Mouse (Mus musculus): ENCODE data around the gene Cfap74.
"Not testable (repeated sequence)": the region's sequence is repeated elsewhere in the genome, so short reads cannot be mapped to it uniquely, and the experiment has no call there.

Gene Cfap74

DNA sequence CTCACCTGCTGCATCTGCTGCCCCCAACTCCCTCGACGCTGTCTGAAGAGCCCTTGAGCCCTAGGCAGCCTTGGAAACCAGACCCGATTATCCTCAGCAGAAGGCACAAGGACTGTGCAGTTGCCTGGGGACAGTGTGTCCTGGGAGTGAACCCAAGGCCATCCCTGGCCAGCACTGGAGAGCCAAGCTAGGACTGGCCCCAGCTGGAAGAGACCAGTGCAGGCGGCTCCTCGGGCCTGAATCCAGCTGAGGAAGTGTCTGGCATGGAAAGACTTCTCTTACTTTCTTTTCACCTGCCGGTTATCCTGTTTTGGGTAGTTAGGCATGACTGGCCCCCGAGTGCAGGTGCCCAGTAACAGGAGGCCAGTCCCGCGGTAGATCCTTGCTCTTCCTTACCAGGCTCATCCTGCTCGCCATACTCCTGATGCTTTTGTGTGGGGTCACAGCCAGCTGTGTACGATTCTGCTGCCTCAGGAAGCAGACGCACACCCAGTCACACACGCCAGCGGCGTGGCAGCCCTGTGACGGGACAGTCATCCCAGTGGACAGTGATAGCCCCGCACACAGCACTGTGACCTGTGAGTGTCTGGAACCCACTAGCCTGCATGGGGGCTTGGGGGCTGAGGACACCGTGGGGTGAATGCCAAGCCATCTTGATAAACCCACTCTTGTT, 60.7 kb downstream of the Cfap74 start:
- no peak for DNase-seq (ENCODE audit: low spot score)

DNA sequence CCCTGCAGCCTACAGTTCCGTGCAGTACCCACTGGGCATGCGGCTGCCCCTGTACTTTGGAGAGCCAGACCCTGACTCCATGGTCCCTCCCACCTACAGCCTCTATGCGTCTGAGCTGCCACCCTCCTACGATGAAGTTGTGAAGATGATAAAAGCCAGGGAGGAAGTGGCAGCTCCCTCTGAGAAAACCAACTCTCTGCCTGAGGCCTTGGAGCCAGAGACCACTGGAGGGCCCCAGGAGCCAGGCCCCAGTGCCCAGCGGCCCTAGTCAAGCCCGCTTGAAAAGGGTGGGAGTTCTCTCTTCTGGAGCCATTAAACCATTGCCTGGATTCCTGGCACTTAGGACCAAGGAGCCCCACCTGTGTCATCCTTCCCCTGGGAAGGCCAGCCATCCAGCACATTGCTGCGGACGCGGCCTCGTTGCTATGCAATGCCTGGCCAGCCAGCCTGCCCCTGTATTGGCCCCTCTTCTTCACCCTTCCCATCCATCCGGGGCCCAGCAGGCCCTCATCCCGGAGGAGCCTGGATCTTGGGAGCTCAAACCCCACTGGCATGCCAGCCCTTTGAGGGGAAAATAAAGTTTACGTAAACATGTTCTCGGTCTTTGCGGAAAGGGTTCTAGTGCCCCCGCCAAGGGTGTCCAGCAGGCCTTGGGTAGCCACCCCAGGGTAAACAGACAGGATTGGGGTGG, 61.4 kb downstream of the Cfap74 start:
- no peak for DNase-seq (ENCODE audit: low spot score)

DNA sequence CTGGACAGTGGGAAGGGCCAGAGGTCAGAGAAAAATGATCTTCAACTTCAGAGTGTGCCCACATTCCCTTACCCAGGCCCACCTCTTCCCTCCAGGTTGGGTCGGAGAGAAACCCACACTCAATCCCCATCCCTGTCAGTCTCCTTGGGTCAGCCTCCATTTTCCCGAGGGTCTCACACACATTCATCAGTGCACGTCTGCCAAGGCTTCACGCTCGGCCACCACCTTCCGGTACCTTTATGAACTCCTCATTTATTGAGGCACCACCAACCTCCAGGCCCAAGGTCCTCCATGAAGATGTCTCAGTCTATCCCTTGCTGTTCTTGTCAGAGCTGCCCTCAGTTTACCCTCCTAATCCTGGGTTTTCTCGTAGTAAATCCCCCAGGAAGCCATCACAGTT, 62.0 kb downstream of the Cfap74 start:
- DNase-seq (ENCODE audit: low spot score), result no peak

DNA sequence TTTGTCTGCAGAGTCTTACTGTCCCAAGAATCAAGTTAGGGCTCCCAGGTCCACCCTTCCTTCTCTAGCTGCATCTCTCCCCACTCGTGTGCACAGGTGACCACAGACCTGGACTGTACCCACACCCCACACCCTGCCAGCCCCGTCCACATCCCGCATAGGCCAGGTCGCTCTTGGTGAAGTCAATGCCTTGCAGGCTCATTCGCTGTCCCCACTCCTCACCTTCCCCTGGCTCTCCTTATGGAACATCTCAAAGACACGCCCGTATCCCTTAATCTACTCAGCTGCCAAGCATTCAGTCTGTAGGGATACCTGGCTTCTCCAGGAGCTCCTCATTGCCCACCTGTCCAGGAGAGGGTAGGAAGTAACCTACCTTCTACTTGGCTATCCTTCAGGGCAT, 62.4 kb downstream of the Cfap74 start:
- no peak for DNase-seq (ENCODE audit: low spot score)

- no peak for DNase-seq (ENCODE audit: low spot score)
Observed at GRCm38 (mm10) chr4:155472716-155473290, 63.8 kb downstream of the Cfap74 start.

DNA sequence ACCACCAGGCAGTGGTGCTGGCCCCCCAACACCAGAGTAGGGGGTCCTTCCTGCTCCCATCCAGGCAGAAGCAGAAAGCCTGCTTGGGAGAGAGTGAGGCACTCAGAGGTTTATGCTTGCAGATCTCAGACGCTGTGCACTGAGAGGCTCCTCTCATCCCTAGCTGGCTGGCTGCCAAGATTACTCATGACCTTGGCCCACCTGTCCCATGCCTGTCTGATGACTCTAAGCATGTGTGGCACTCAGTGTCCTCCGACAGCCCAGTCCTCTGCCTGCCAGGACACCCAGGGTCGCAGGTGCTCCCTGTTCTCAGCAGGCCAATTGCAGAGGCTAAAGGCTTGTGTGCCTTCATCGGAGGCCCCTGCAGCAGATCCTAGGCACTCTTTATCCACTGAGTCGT, 64.3 kb downstream of the Cfap74 start:
- no peak for DNase-seq (ENCODE audit: low spot score)

DNA sequence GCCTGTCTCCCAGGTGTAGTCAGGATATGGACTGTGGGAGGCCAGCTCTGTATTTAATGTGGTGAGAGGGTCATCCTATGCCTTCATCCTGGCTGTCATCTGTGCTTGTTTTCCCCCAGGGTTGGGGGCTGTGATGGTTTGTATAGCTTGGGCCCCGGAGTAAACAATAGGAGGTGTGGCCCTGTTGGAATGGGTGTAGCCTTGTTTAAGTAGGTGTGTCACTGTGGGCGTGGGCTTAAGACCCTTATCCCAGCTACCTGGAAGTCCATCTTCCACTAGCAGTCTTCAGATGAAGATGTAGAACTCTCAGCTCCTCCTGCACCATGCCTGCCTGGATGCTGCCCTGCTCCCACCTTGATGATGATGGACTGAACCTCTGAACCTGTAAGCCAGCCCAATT, 64.8 kb downstream of the Cfap74 start:
- not testable (repeated sequence) for DNase-seq (ENCODE audit: low spot score)

DNA sequence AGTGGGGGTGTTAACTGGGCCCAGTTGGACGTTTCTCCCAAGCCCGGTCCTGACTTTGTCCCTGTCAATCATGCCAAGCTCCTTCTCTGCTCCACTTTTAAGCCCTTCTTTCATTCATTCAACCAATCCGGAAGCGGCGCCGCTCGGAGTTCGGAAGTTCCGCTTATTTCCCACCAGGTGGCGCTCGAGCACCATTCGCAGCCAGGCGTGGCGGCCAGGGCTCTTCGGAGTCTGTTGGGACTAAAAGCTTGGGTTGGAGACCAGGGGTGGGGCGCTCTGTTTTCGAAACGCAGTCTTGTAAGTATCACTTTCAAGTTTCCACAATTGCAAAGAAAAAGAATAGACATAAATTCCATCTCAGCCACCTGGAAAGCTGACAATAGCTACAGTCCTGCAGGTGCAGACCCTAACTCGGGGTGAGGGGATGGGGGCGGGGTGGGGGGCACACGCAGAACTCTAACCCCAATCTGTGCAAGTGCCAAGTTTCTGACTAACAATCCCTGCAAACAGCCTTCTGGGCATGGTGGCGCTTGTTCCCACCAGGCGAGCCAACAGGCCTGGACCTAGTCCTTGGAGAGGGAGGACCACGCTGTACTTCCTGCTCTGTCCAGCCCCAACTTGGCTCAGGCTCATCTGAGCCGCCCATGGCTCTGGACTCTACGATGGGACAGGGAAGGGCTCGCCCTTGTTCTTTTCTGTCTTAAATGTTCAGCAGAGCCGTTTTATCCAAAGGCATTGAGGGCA, 72.6 kb downstream of the Cfap74 start:
- peak; percentile 90 for DNase-seq (ENCODE audit: low spot score)

DNA sequence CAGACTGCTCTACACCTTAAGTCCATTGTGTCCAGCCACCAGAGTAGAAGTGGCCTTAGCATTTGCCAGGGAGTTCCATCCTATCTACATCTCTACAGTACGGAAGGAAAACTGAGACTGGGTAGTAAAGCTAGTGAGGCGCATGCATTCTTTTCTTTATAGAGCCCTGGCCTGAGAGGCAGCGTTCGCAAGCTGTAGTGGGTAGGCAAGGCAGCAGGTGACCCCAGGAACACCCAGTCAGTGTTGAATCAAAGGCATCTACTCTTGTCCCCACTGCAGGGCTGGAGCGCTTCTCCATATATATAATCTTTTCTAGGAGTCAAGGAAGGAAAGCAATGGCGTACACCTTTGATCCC, 73.1 kb downstream of the Cfap74 start:
- DNase-seq (ENCODE audit: low spot score), result no peak

GRCm38 (mm10) chr4:155482733-155483540, 73.9 kb downstream of the Cfap74 start:
- no peak for DNase-seq (ENCODE audit: low spot score)

DNA sequence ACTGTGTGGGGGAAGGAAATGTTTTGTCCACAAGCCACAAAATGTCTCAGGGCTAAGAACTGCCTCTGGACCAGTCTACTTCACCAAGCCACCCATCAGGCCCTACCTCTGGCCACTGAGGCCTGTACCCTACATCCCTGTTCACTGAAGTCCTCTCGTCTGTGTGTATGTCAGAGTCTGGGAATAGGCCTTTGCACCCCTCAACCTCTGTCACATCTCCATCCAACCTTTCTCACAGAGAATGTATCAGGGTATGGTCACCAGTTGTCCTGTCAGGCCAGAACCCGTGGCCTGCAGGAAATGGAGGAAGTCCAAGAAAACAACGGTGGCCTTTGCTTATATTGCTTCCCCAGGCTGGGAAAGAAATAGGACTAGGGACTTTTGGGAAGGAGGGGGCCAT, 76.5 kb downstream of the Cfap74 start:
- DNase-seq (ENCODE audit: low spot score), result no peak

DNA sequence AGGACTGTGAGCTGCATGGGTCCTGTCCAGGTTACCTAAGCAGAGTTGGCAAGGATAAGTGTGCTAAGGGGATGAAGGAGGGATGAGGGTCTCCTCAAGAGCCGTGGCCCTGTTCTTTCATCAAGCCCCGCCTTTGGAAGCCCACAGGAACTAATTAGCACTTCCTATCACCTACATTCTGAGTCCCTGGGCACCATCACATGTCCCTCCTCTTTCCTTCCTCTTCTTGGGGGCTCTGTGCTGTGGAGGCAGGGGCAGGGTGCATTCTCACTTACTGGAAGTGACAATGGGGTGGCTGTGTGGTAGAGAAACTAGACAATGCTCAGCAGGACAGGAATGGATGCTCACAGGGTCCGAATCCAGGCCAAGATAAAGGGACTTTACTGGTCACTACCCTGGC, 78.8 kb downstream of the Cfap74 start:
- no peak for DNase-seq (ENCODE audit: low spot score)

GRCm38 (mm10) chr4:155488232-155489025, 79.4 kb downstream of the Cfap74 start:
- DNase-seq (ENCODE audit: low spot score), result peak; percentile 45

GRCm38 (mm10) chr4:155489101-155489970, 80.3 kb downstream of the Cfap74 start:
- no peak for DNase-seq (ENCODE audit: low spot score)

DNA sequence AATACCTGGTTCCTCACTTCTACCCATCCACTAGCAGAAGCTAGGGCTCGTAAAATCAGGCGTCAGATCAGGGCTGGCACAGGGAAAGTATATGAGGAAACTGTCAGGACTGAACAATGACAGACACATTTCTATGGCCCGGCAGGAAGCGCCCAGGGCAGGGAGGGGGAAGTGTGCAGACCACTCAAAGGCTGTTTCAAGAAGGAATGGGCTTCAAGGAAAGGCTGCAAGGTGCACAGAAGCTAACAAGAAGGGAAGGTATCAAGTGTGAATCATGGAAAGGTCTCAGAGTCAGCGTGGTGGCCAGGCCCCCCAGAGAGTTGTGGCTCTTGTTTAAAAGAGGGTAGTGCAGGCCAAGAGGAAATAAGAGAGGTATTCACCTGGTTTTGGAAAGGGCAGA, 81.5 kb downstream of the Cfap74 start:
- DNase-seq (ENCODE audit: low spot score), result no peak

DNA sequence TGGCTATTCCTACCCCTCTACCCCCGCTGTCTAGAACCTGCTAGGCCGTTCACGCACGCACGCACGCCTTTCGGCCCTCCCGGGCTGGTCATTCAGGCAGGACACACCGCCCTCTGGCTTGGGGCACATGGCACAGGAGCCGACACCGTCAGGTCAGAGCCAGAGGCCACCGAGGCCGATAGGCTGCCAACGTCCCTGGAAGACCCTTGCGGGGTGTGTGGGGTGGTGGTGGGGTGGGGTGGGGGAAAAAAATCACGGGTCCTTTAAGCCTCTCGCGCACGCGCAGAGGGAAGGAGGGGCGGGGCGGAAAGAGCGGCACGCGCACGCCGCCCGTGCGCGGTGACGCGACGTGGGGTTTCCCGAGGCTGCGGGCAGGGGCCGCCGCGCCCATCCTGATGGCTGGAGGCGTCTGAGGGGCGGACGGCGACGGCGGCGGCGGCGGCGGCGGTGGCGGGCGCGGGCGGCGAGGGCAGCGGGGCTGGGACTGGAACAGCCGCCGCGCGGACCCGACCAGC, 82.1 kb downstream of the Cfap74 start, which contains the start of gene Gnb1:
Gene Gnb1 (plus strand): TSS at position 372 of the 515 bp plus-strand sequence.
- peak; percentile 94 for DNase-seq (ENCODE audit: low spot score)

DNA sequence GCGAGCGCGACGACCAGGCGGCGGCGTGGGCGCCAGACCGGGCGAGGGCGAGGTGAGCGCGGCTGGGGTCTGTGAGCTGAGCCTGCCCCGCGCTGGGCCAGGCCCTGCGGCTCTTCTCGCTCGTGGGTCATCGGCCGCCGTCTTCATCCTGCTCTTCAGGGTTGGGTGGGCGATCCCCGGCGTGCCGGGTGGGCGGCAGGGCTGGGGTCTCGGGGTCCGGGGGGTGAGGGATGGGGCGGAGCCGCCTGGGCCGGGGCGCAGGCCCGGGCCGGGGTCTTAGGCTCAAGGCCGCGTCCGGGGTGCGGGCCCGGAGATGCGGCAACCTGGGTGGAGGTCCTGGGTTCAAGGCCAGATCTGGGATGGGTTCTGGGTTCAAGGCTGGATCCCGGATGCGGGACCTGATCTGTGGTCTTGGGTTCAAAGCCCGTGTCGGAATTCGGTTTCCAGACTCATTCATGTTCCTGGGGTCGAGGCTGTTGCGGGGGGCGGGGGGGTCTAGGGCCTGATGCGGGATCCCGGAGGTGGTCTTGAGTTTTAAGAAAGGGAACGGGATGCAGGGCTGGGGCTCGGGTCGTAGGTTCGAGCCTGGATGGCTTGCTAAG, 82.6 kb downstream of the Cfap74 start:
- DNase-seq (ENCODE audit: low spot score), result peak; percentile 54

DNA sequence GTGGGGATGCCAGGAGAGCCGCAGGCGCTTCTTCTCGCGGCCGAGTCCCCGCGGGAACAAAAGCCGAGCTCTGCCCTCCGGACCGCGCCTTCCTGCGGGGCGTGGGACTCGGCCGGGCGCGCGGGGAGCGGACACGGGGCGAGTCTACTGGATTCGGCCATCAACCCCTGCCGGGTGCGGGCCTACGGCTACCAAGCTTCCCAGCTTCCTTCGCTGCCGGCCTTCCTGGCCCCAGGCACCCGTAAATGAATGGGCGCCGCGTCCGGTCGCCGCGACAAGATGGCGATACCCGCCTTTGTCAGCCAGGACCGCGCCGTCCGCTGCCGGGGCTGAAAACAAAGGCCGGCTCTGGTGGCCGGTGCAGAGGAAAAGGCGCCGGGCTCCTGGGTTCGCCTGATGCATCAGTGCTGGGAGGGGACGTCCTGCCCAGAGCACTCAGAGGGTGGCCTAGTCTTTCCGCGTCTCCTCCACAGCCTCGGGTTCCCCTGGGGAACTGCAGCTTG, 83.2 kb downstream of the Cfap74 start:
- peak; percentile 68 for DNase-seq (ENCODE audit: low spot score)

DNA sequence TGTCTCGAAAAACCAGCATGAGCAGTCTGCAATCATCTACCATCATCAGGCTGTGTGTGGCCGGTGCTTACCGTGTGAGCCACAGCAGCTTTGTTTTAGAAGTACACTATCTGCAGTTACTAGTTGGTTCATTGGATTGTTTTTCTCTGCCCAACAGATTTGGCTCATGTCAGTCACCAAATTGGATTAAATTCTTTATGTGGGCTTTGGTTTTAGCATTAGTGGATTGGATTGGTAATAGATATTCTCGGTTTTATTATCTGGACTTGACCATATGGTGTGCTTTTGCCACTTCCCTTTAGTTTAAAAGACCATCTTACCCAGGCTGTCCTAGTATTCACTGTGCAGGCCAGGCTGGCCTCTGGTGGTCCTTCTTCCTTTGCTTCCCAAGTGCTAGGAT, 85.9 kb downstream of the Cfap74 start:
- peak; percentile 32 for DNase-seq (ENCODE audit: low spot score)

Data from retina, embryonic 14.5 days (tissue).